Mouse (Mus musculus): ENCODE measurements around the gene Dtx4.

DNA sequence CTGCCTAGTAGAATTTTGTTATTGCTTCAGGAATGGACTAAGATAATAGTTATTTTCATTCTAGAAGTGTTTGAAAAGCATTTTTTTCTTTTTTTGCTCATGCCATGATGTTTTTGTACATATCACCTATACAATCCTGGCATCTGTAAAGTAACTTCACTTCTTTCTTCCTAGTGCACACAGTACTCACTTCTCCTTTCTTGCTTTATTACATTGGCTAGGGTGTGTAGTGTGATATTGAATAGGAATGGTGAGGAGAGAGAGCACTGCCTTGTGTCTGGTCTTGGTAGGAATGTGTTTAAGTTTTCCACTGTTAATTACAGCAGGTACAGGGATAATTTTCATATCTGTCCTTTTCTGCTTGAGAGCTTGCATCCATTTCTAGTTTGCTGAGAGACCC, 13.4 kb upstream of the Dtx4 start:
- TF ChIP-seq CTCF (IDR thresholded peaks at IDR 0.05; ENCODE audit: borderline replicate concordance, insufficient read depth, low read length) = no peak
- TF ChIP-seq POLR2A (IDR thresholded peaks at IDR 0.05; ENCODE audit: low read depth, low read length) = no peak

Measured in embryonic fibroblast, embryonic 13.5 days (primary cell).